Mouse (Mus musculus) kidney, adult 11 months (tissue): ENCODE measurements around the gene Cstb.

ENCODE experiments used
- DNase-seq: peaks from one replicate; pipeline ENCODE4 v3.0.0; 2022

Gene Cstb

DNA sequence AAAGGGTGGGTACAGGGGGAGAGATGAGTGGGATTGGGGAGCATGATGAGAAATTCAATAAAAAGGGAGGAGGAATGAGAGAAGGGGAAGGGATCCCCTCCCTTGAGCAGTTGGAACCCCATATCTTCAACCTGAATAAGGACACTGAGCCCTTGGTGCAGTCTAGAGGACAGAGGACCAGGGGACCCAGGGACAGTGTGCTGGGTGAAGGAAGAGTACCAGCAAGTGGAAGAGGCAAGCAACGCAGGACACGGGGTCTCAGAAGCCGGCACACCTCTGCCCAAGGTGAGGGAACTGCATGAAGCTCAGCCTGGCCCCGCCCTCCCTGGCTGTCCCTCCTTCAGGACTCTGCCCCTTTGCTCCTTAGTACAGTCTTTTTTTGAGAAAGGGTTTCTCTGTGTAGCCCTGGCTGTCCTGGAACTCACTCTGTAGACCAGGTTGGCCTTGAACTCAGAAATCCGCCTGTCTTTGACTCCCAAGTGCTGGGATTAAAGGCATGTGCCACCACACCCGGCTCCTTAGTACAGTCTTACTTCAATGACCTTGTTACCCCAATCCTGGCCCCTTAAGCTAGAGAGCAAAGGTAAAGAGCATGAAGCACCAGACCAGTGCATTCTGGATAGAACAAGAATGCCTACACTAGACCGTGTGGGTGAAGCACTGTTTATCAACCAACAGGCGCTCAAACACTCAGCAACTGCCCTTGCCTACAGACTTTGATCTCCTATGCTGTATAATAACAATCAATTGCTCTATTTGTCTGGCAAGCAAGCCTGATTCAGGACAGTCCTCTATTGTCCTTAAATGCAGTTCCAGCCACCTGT lies 37.7 kb downstream of the Cstb start:
- peak; percentile 75 for DNase-seq

DNA sequence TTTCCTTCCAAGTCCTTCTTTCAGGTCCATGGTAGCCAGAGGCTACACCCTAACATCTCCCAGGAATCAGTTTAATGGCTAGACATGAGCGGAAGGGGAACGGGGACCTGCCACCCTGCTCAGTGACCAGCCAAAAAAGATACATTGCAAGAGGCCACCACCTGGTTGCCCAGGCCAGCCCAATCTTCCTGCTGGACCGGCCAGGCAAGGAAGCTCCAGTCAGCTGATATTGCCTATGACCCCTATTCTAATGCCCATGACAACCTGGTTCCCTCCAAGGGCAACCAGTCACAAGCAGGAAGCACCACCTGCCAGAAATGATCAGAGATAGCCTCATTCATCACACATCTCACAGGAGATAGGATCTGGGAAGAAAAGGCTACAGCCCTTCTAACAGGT lies 38.3 kb downstream of the Cstb start:
- DNase-seq, result no peak

DNA sequence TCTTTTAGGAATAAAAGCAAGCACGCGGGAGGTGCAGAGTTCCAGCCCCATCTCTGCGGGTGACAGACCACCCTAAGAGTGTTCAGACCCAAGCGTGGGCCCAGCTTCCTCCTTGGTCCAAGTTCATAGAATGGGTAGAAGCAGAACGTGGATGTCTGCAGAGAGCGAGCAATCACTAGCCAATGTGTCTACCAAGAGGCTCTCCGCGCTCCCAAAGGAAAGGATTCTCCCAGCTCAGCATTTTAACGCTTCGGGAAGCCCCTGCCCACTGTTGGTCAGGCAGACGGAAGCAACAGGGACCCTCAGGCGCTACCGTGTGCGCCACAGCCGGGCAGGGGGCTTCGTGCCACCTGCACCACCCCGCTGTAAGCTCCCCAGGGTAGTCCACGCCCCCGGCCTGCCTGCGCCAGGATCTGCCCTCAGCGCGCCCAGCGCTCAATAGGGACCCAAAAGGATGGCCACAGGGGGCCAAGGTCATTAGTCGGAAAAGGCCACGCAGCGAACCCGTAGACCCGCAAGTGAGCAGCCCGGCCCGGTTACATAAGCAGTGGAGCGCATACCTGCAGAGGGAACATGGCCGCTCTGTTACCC lies 38.8 kb downstream of the Cstb start:
- no peak for DNase-seq

DNA sequence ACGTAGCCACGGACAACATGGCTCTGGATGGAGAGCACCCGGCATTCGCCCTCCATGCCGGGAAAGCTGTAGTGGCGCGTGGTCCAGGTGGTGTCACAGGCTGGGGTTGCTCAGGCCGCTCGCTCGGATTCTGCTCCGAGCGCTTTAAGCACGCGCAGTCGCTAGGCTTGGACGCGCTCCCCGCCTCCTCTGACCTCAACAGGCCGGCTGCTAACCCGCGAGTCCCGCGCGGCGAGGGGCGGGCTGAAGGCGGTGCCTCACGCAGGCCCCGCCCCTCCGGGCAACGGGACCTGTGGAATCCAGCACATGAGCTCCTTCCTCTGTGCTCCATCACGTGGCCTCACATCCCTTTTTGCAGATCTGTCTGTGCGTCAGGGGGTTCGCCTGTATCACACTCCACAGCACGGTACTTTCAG lies 39.3 kb downstream of the Cstb start, which contains the start of gene Pdxk:
Gene Pdxk, minus strand, starts transcription at position 184 of the 416 bp plus-strand sequence.
- DNase-seq, result peak; percentile 99

DNA sequence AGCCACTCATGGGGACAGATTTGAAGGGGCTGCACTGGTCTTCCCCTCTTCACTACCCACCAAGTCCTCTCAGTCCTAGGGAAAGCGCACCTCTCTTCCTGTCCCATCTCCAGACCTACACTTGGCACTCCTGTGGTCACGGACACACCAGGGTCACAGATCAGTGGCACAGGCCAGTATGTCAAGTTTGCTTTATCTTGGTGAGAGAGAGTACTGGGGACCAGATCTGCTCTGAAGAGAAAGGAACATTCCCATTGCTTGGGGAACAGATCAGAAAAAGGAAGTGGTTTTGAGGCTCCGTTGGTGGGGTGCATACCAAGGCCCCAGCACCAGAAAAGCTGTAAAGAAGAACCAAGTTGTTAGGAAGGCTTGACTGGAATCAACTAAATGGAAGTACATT lies 40.0 kb downstream of the Cstb start:
- DNase-seq, result no peak

DNA sequence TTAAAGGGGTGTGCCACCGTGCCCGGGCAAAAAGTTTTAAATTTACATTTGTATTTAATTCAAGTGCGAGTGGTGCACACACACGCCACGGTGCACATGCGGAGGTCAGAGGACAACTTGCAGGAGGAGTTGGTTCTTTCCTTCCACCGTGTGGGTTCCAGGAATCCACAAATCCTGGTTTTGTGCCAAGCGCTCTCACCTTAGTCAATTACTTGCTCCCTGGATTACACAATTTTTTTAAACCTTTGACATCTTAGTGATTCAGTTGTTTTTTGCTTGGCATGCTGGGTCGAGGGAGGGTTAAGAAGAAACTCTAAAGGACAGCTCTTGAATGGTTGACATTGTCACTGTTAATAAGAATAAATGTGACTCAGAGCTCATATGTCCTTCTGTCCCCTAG lies 41.2 kb downstream of the Cstb start:
- peak; percentile 82 for DNase-seq

DNA sequence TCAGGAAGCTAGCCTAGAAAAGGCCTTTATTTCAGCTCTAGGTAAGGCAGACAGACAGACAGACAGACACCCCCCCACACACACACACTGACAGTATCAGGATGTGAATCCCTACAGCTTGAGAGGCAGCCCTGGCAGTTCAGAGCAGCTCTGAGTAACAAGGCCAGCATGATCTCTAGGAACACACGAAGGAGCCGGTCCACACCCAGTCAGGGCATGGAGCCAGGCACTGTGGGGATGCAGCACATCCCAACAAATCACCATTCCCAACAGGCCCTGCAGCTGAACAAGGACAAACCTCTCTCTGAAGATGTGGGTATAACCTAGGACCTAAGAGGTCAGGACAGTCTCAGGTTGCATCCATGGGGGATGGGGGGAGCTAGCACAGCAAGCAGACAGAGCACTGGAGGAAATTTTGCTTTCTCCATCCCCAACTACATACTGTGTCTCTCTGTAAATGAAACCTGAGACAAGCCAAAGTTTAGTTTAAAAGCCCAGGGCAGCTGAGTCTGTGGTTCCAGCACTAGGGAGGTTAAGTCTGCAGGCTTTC lies 42.4 kb downstream of the Cstb start:
- DNase-seq, result no peak

DNA sequence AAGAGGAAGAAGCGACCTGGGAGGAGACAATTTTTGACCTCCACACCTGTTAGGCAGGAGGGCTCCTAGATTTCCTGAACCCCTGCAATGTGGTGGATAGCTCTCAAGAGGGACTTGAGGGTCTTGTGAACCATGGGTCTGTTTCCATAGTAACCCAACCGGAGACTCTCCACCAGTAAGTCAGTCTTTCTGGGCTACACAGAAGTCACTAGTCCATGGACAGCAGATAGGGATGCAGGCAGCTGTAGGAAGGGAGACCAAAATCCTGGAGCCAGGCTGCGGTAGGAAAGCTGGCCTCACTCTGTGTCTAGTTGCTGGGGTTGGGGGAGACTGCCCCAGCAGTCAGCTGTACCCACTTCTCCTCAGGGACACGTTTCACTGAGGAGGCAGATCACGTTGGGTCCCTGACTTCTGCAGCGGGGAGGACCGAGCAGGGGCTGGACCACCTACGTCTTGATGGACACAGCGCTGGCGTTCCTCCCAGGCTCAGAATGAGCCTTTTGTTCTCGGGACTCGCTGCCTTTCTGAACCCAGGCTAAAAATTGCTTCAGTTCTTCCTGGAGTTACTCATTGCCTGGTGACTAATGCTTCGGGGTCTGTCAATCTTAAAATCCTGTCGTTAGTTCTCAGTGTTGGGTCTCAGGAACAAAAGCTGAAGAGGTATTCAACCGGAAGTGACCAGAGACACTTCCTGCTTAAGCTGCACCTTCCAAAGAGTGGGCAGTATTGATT lies 45.3 kb downstream of the Cstb start:
- no peak for DNase-seq

DNA sequence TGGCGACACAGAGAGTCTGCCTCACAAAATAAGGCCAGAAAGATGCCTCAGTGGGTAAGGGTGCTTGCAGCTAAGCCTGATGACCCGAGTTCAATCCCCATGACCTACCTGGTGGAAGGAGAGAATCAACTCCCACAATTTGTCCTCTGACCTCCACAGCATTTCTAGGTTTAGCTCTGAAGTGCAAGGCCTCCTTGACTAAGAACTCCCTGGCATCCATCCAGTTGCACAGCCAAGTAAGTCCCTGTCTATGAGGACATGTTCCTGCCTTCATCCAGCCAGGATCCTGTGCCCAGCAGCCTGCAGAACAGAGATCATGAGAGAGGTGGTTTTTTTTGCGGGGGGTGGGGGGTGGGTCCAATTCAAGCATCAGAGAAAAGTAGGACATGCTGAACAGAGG lies 46.6 kb downstream of the Cstb start:
- DNase-seq, result no peak

DNA sequence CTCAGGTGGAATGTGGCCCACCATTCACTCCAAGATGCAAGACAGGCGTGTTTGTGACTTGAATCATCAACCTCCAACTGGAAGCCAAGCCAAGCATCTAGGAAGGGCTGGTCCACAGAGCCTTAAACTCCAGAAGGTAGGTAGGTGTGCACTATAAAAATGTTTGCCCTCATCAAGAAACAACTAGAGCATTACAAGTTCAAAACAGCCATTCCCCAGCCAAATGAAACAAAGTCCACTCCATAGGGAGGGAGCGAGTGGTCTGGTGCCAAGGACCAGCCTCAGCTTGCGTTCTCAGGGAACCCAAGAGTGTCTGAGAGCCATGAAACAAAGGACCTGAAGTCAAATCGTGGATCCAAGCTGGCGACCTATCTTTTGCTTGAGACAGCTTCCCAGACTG lies 48.0 kb downstream of the Cstb start:
- DNase-seq, result peak; percentile 72

DNA sequence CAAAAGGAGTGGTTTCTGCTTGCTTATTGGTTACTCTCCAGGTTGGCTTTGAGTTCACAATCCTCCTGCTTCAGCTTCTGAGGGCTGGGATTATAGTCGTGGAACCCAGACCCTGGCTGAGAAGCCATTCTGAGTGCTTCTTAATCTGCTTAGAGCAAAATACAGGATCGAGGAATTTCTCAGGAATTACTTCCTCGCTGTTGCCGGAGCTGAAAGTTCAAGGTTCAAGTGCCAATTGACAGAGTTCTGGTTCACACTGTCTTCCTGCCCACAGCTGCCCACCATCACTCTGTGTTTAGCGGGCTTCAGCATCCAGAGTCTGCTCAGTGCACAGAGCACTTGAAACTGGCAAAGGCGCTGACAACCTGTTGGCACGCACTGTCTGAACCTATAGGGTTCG lies 49.3 kb downstream of the Cstb start:
- peak; percentile 60 for DNase-seq

DNA sequence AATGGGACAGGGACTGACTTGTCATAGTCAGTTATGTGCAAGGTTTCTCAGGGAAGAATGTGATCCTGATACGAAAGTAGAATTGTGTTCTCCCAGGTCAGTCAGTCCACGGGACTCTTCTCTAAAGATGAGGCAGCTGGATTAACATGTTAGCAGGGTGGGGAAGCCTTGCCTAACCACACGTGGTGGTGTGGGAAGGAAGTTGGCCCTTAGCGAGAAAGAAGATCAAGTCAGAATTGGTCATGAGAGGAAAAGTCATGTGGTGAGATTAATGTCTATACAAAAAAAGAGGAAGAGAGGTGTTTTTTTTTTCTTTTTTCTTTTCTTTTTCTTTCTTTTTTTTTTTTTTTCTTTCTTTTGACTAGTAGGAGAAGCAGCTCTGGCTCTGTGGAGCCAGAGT lies 51.4 kb downstream of the Cstb start:
- no peak for DNase-seq
